Mouse (Mus musculus): ENCODE measurements at regions not wholly inside any gene's neighbourhood (a gene's known extent, or its start where the extent isn't known, plus 50 kb on each side); places are given as distances from the start of the nearest gene placed in this dataset.

- in situ Hi-C loops (cut with MboI, MseI) = loop anchor here (25.0 kb wide), 1 partner anchor 804 kb away; no protein-coding TSS in a partner anchor
Observed at GRCm38 (mm10) chr5:99165807-99166360, 128.7 kb upstream of the Prkg2 start.

- in situ Hi-C loops (cut with MboI, MseI) = loop anchor here (25.0 kb wide), 1 partner anchor 796 kb away; no protein-coding TSS in a partner anchor
Observed at GRCm38 (mm10) chr5:99157973-99158372, 120.8 kb upstream of the Prkg2 start.

- in situ Hi-C loops (cut with MboI, MseI) = loop anchor here (25.0 kb wide), 1 partner anchor 791 kb away; no protein-coding TSS in a partner anchor
Observed at GRCm38 (mm10) chr5:99153269-99153850, 116.2 kb upstream of the Prkg2 start.

DNA sequence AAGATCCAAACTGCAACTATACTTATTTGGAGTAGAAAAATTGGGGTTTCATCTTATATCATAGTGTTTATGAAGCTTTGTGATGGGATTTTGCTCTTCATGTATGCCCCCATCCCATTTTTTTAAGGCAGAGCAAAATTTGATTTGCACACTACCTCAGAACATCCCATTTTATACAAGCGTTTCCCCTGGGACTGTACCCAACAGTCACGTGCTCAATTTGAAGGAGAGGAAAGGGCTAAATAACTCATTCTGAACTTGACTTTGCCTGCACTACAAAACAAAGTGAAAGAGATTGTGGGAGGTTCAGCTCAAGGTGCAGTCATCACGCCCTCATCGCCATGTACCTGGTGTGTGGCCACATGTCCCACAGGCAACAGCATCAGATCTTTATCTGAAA is 115.1 kb upstream of the Prkg2 start:
- in situ Hi-C loops (cut with MboI, MseI) = loop anchor here (25.0 kb wide), 1 partner anchor 790 kb away; no protein-coding TSS in a partner anchor

- in situ Hi-C loops (cut with MboI, MseI) = loop anchor here (25.0 kb wide), 1 partner anchor 788 kb away; no protein-coding TSS in a partner anchor
Observed at GRCm38 (mm10) chr5:99149904-99150303, 112.8 kb upstream of the Prkg2 start.

DNA sequence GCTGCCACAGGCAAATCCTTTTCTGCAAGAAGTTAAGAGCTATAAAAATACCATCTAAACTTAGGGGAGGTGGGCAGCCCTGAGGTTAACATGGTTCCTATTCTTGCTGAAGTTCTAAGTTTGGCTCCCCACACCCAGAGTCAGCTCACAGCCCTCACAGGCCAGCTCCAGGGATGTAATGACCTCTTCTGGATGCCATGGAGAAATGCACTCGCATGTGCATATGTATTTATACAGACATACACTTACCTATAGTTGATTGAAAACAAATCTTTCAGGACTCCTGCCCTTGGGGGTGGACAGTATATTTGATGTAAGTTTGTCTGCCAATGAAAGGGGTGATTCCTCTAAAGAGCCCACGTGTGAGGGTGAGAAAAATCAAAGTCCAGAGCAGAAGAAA is 95.5 kb upstream of the Prkg2 start:
- in situ Hi-C loops (cut with MboI, MseI) = no loop called here

DNA sequence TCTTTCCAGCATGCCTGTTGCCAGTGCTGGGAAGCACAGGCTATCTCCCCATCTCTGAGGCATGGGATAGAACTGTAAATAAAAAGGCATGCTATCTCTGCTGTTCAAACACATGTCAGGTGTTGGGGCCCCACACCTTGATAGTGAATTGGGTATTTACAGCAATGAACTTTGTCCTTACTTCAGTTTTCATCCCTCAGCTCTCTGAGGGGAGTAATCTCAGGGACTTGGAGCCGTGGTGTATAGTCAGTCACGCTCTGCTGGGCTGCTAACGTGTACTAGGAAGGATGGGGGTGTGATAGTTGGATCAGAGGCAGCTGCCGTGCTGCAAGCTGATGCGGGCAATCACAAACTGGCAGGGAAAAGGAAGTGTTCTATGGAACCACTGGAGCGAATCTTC is 91.5 kb upstream of the Prkg2 start:
- in situ Hi-C loops (cut with MboI, MseI) = no loop called here

GRCm38 (mm10) chr5:99125418-99125817 is 88.3 kb upstream of the Prkg2 start:
- in situ Hi-C loops (cut with MboI, MseI) = no loop called here

GRCm38 (mm10) chr5:99111755-99112154 is 74.6 kb upstream of the Prkg2 start:
- in situ Hi-C loops (cut with MboI, MseI) = no loop called here

DNA sequence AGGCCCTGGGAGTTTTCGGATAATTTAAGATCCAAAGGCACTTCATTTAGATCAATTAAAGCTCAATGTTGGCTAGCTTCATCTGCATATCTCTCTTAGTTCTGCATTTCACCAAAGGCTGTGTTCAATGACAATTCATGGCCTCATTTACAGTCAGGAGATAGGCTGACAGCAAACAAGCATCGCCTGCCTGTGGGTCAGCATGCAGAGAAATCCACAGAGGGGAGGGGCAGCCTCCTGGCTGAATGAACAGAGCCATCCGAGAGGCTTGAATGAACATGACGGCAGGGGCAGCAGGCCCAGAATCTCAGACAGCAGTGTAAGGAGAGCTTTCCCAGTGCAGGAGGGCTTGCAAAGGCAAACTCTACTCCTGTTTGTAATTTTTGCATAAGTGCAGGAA is 74.1 kb upstream of the Prkg2 start:
- in situ Hi-C loops (cut with MboI, MseI) = no loop called here

- in situ Hi-C loops (cut with MboI, MseI) = no loop called here
Observed at GRCm38 (mm10) chr5:99099727-99100116, 62.6 kb upstream of the Prkg2 start.

- in situ Hi-C loops (cut with MboI, MseI) = no loop called here
Observed at GRCm38 (mm10) chr5:99099014-99099726, 62.0 kb upstream of the Prkg2 start.

All from regulatory T cell (primary cell).